Mouse (Mus musculus): ENCODE measurements at regions not wholly inside any gene's neighbourhood (a gene's known extent, or its start where the extent isn't known, plus 50 kb on each side); places are given as distances from the start of the nearest gene placed in this dataset.
"Not testable (repeated sequence)": the region's sequence is repeated elsewhere in the genome, so short reads cannot be mapped to it uniquely, and the experiment has no call there.

DNA sequence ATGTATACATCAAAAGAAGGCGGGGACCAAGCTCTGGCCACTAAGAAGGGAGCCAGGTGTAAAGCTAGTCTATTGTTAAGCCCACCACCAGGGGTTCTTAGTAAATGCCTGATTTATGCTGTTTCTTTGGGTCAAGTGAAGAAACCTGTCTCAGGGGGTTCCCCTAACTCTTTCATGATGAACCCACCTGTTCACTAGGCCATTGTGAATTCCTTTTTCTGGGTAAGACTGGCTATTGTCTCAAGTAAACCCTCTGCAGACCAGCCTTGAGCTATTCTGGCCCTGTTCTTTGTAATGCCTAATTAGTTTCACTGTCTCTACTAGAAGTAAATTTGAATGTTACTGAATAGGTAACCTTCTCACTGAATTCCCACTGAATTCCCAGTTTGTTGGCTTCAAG lies 216.8 kb upstream of the Akr1e1 start:
- not testable (repeated sequence) for TF ChIP-seq POLR2A (IDR thresholded peaks at IDR 0.05; ENCODE audit: borderline replicate concordance, extremely low read depth, insufficient read depth, insufficient read length, poor library complexity, severe bottlenecking); CTCF (IDR thresholded peaks at IDR 0.05; ENCODE audit: borderline replicate concordance, extremely low read depth, insufficient read depth, insufficient read length)
